Mouse (Mus musculus): ENCODE measurements at regions not wholly inside any gene's neighbourhood (a gene's known extent, or its start where the extent isn't known, plus 50 kb on each side); places are given as distances from the start of the nearest gene placed in this dataset.

DNA sequence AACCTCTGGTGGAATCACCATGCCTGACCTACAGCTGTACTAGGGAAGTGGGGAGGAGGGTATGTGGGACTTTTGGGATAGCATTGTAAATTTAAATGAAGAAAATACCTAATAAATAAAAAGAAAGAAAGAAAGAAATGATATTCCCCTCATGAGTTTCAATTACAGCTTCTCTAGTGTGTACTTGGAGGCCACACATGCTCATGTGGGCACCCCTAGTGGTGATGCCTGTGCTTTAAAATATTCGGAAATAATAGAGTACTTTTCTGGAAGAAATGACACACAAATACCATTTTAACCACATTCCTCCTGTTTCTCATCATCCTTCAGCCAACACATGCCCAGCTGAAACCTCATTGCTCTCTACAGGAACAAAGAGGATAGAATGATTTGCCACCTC is 1034.4 kb downstream of the Tlr4 start:
- 81% methylated on average over 1 of the region's 1 CpGs for WGBS
- TF ChIP-seq EP300 (optimal IDR thresholded peaks at IDR 0.05): no peak
- no peak for TF ChIP-seq CTCF (IDR thresholded peaks at IDR 0.05; ENCODE audit: low read depth)
- Histone ChIP-seq H3K9ac (ENCODE audit: low read length) (no peak overlapping the region), H3K27me3 (ENCODE audit: control insufficient read depth, insufficient read depth, low read length) (no peaks in the 10 kb centered on the region), H3K4me1 (replicated peaks; ENCODE audit: control insufficient read depth, insufficient read depth) (no peaks in the 10 kb centered on the region), H3K4me3 (ENCODE audit: low read depth, low read length) (no peak overlapping the region), H3K4me2 (replicated peaks; ENCODE audit: low read depth) (no peak overlapping the region), H3K9me3 (ENCODE audit: control insufficient read depth, low read length) (no peaks in the 10 kb centered on the region), H3K36me3 (ENCODE audit: control insufficient read depth, insufficient read depth, low read length) (no peaks in the 10 kb centered on the region), H3K27ac (replicated peaks) (no peak overlapping the region)
- DNase-seq (ENCODE audit: low spot score): no peak
- no peak for ATAC-seq (ENCODE audit: low FRiP score, low TSS enrichment)

DNA sequence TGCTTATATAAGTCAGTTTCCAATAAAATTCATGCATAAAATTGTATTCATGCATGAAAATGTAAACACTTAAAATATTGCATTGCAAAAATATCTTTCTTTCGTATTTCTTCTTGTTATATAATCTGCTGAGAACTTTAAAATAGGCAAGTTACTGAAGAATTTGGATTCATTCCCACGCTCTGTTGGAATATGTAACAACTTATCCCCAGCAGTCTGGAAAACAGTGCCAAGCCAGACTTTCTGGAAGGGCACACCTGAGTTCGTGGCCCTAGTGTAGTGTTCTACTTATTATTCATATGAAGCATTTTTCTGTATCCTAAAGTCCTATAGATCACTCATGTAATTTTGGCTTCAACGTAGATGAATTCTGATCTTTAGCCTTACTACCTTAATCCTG is 1025.6 kb downstream of the Tlr4 start:
- Histone ChIP-seq H3K9ac (ENCODE audit: low read length) (no peak overlapping the region), H3K4me1 (replicated peaks; ENCODE audit: control insufficient read depth, insufficient read depth) (no peaks in the 10 kb centered on the region), H3K4me3 (ENCODE audit: low read depth, low read length) (no peak overlapping the region), H3K27ac (replicated peaks) (no peak overlapping the region), H3K36me3 (ENCODE audit: control insufficient read depth, insufficient read depth, low read length) (no peaks in the 10 kb centered on the region), H3K4me2 (replicated peaks; ENCODE audit: low read depth) (no peak overlapping the region), H3K27me3 (ENCODE audit: control insufficient read depth, insufficient read depth, low read length) (no peaks in the 10 kb centered on the region), H3K9me3 (ENCODE audit: control insufficient read depth, low read length) (no peaks in the 10 kb centered on the region)
- no peak for TF ChIP-seq EP300 (optimal IDR thresholded peaks at IDR 0.05)
- no peak for TF ChIP-seq CTCF (IDR thresholded peaks at IDR 0.05; ENCODE audit: low read depth)
- WGBS: 66% methylated on average over 4 of the region's 4 CpGs
- ATAC-seq (ENCODE audit: low FRiP score, low TSS enrichment) (no peak), DNase-seq (ENCODE audit: low spot score) (no peak)

DNA sequence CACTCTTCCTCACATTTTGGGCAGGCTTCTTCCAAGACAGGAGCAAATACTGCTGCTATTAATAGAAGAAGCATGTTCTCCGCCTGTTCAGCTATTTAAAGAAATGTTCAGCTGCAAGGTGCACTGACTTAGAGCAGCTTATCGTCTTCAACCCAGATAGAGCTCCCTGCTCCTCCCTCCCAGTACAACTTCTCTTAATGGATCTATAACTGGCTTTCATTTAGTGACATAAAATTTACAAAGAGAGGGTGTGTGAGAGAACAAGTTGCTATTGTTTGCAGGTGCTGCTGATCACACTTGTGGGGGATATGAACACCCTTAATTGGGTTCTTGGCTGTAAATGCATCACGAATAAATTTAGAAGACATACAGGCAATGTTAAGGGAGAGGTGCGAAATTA is 1006.0 kb downstream of the Tlr4 start:
- no peak overlapping the region for H3K27ac ChIP-seq (replicated peaks)
- H3K9ac ChIP-seq (ENCODE audit: low read length): no peak overlapping the region
- no peak for DNase-seq (ENCODE audit: low spot score)
- H3K4me3 ChIP-seq (ENCODE audit: low read depth, low read length): no peak overlapping the region
- no peak for ATAC-seq (ENCODE audit: low FRiP score, low TSS enrichment)
- H3K4me1 ChIP-seq (replicated peaks; ENCODE audit: control insufficient read depth, insufficient read depth): no peaks in the 10 kb centered on the region
- no peaks in the 10 kb centered on the region for H3K36me3 ChIP-seq (ENCODE audit: control insufficient read depth, insufficient read depth, low read length)
- H3K4me2 ChIP-seq (replicated peaks; ENCODE audit: low read depth): no peak overlapping the region
- TF ChIP-seq CTCF (IDR thresholded peaks at IDR 0.05; ENCODE audit: low read depth) (no peak), EP300 (optimal IDR thresholded peaks at IDR 0.05) (no peak)
- H3K9me3 ChIP-seq (ENCODE audit: control insufficient read depth, low read length): no peaks in the 10 kb centered on the region
- H3K27me3 ChIP-seq (ENCODE audit: control insufficient read depth, insufficient read depth, low read length): no peaks in the 10 kb centered on the region
- WGBS: 66% methylated on average over 4 of the region's 4 CpGs

DNA sequence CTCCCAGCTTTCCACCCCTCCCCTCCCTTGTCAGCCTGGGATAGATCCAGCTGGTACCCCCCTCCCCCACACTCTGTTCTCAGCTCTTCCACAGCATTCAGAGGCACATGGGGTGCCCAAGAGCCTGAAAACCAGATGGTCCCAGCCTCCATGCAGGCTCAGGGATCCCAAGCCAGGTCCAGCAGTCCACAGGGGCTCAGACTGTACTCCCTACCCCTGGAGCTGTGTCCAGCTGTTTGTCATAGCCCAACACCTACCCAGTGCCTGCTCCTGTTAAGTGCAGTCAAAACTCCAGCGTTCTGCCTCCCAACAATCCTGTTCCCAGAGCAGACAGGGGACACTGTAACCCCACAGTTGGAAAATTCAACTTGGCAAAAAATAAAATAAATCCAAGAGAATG is 998.1 kb downstream of the Tlr4 start:
- no peak for ATAC-seq (ENCODE audit: low FRiP score, low TSS enrichment)
- 40% methylated on average over 1 of the region's 1 CpGs for WGBS

DNA sequence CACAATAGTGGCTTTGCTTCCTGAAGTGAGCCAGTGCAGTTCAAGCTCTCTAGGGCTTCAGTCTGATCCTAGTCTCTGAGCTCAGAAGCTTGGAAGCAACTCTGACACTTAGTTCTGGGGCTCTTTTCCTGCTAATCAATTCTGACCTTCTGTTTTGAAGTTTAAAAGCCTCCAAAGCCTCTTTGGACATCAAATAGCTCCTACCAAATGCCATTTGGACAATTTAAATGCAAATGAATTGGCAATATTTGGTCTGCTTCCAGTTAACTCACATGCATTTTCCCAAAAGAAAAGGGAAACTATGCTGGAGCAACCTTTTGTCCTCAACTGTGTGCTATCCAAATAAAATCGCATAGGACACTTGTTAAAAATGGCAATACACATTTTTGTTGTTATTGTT is 968.7 kb downstream of the Tlr4 start:
- no peaks in the 10 kb centered on the region for H3K27me3 ChIP-seq (ENCODE audit: control insufficient read depth, insufficient read depth, low read length)
- TF ChIP-seq CTCF (IDR thresholded peaks at IDR 0.05; ENCODE audit: low read depth): no peak
- TF ChIP-seq EP300 (optimal IDR thresholded peaks at IDR 0.05): no peak
- H3K4me1 ChIP-seq (replicated peaks; ENCODE audit: control insufficient read depth, insufficient read depth): no peaks in the 10 kb centered on the region
- H3K9me3 ChIP-seq (ENCODE audit: control insufficient read depth, low read length): no peaks in the 10 kb centered on the region
- H3K4me2 ChIP-seq (replicated peaks; ENCODE audit: low read depth): no peak overlapping the region
- no peak overlapping the region for H3K4me3 ChIP-seq (ENCODE audit: low read depth, low read length)
- no peak overlapping the region for H3K9ac ChIP-seq (ENCODE audit: low read length)
- ATAC-seq (ENCODE audit: low FRiP score, low TSS enrichment): no peak
- WGBS: 54% methylated on average over 1 of the region's 1 CpGs
- no peak overlapping the region for H3K27ac ChIP-seq (replicated peaks)
- no peak for DNase-seq (ENCODE audit: low spot score)
- H3K36me3 ChIP-seq (ENCODE audit: control insufficient read depth, insufficient read depth, low read length): no peaks in the 10 kb centered on the region

More for the DNA sequence above, 998.1 kb downstream of the Tlr4 start:
- DNase-seq (ENCODE audit: low spot score): no peak
- H3K9me3 ChIP-seq (ENCODE audit: control insufficient read depth, low read length): no peaks in the 10 kb centered on the region
- H3K4me3 ChIP-seq (ENCODE audit: low read depth, low read length): no peak overlapping the region
- no peak overlapping the region for H3K4me2 ChIP-seq (replicated peaks; ENCODE audit: low read depth)
- H3K4me1 ChIP-seq (replicated peaks; ENCODE audit: control insufficient read depth, insufficient read depth): no peaks in the 10 kb centered on the region
- TF ChIP-seq CTCF (IDR thresholded peaks at IDR 0.05; ENCODE audit: low read depth): no peak
- no peak for TF ChIP-seq EP300 (optimal IDR thresholded peaks at IDR 0.05)
- H3K27me3 ChIP-seq (ENCODE audit: control insufficient read depth, insufficient read depth, low read length): no peaks in the 10 kb centered on the region
- H3K27ac ChIP-seq (replicated peaks): no peak overlapping the region
- H3K36me3 ChIP-seq (ENCODE audit: control insufficient read depth, insufficient read depth, low read length): no peaks in the 10 kb centered on the region
- no peak overlapping the region for H3K9ac ChIP-seq (ENCODE audit: low read length)

Data from stomach, postnatal 0 days (tissue).